Mouse (Mus musculus): ENCODE results near the gene Cck. TPM values are rescaled to one million over a fixed set of nuclear protein-coding genes. Genes with fewer than 3 reads are reported as not detected.
"Not testable (repeated sequence)": the region's sequence is repeated elsewhere in the genome, so short reads cannot be mapped to it uniquely, and the experiment has no call there.

Cck gene
- total RNA-seq, 2 experiments from 2014 or later: not detected

DNA sequence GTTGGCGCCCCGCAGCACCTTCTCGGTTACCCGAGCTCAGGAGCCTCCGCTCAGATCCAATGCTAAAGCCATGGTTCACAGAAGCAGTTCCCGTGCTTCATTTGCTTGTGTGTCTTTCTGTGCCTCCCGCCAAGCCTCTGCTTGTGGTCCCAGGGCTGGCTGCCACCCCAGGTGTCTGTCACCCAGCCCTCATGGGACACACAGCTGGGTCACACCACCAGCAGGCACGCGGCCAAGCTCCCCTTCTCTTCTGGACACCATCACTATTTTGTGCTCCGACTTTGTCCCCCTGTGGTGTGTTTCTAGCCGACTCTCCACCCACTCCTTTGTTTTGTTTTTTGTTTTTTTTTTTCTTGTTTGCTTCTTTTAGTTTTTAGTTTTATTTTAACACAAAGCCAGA is 28.0 kb downstream of the Cck start:
- intact Hi-C loops (cut with DNase I): no loop called here
- DNase-seq: peak in 1 of 2 experiments; percentile 26

DNA sequence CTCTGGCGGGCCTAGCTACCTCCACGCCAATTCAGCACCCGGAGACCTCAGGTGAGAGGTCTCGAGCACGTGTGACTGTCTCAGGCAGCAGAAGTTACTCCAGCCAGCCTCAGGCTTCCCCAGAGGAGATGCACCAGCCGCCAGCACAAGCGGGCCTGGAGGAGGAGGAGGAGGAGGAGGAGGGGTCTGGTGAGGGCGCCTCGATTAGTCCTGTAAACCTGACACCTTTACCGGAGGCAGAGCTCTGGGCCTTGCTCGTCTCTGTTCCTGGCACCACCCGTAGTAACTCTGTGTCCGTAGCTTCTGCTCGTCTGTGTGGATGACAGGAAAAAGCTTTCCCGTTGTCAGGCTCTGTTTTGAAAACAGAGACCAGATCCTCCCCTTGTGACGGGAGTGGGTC is 35.0 kb downstream of the Cck start:
- no peak for DNase-seq
- intact Hi-C loops (cut with DNase I): no loop called here

DNA sequence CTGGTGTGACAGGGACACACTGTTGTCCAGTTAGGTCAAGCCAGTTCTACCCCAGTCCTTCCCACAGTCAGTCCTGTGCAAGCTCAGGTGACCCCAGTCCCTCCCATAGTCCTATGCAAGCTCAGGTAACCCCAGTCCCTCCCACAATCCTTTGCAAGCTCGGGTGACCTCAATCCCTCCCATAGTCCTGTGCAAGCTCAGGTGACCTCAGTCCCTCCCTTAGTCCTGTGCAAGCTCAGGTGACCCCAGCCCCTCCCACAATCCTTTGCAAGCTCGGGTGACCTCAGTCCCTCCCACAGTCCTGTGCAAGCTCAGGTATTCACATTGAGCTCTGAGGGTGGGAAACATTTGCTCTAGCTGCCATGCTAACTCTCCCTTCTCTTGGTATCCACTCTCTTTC is 35.5 kb downstream of the Cck start:
- intact Hi-C loops (cut with DNase I): loop anchor here (5.0 kb wide), 2 partner anchors 183 to 208 kb away; partner anchors contain the start of gene Ulk4
- DNase-seq: no peak

DNA sequence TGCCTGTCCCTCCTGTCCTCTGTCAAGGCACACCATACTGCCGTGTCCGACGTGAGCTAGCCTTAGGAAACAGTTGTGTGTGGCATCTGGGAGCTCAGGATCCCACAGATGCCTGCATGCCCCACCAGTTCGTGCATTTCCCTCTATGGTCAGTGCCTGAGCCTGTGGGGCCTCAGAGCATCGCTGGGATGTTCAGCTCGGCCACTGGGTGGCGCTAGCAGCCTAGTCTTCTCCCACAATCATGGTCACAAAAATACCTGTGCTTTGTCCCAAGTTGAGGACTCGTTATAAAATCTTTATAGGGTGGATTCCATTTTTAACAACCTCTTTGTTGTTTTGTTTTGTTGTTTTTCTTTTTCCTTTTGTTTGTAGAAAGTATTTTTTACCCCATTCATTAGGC is 37.0 kb downstream of the Cck start:
- DNase-seq: peak; percentile 52 to 60
- intact Hi-C loops (cut with DNase I): loop anchor here (5.0 kb wide), 2 partner anchors 181 to 206 kb away; partner anchors contain the start of gene Ulk4

DNA sequence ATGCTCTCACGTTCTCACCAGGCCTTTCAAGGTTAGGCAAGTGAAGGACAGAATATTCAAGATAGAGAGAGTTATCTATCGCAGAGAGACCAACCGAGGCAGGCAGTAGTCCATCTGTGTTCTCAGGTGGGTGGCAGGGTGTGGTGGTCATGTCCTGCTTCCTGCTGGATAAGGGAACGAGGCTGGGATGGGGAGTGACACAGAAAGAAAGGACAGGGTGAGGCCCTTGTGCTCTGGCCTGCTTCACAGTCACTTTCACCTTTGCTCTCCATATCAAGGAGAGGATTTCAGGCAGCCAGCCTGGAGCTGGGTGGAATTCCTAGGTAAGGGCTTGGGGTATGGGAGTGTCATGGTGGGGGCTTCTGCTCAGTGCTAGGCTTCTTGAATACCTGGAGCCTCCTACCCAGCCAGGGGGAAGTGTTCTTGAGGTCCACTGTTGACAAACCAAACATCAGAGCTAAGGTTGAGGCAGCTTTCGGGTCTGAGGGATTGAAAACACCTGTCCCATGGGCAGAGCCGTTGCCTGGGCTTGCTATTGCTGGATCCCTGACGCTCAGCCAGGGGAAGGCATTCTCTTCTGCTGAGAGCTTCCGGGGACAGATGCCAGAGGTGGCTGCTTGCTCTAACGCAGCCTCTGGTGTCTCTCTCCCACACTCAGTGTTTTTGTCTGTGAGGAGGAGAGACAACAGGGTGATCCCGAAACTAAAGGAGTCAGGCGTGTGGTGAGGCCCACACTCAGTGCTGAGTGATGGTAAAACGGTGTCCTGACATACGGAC is 38.6 kb downstream of the Cck start:
- DNase-seq: peak in 1 of 2 experiments; percentile 31
- intact Hi-C loops (cut with DNase I): loop anchor here (5.0 kb wide), 2 partner anchors 180 to 205 kb away; partner anchors contain the start of gene Ulk4

DNA sequence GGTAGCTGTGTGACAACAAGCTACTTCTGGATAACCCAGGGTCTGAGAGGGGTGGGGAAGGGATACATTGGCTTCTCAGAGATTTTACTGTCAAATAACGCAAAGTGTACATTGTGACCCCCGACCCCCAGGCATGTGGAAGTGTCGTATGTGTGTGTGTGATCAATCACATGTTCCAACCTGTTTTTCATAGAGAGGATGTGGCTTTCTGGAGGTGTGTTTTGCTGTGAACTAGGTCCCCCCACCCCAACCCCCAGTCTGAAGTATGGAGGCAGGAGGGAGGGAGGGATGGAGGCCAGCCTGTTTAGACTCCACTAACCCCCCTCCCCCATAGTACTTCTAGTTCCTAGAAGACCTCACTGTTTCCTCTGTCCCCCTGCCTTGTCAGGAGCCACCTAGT is 40.6 kb downstream of the Cck start:
- DNase-seq: no peak
- intact Hi-C loops (cut with DNase I): loop anchor here (2.0 to 5.0 kb wide), 3 partner anchors 62 to 203 kb away; partner anchors contain the start of gene Ulk4

DNA sequence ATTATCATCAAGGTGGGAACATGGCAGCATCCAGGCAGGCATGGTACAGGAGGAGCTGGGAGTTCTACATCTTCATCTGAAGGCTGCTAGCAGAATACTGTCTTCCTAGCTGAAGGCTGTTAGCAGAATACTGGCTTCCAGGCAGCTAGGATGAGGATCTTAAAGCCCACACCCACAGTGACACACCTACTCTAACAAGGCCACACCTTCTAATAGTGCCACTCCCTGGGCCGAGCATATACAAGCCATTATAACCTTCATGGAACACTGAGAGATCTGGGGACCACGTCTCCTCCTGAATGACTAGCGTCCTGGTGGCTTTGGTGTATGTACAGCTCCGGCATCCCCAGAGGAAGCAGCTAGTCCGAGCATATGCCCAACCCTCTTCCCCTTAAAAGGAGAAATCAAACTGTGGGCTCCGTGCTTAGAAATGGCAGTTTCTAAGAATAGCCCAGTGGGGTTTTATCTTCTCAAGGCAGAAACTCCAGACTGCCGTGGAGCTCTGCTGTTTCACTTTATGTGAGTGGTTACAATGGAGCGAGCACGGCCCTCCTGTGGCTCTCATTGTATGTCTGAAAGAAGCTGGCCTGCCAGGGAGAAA is 43.1 kb downstream of the Cck start:
- intact Hi-C loops (cut with DNase I); DNase-seq: not testable (repeated sequence)

DNA sequence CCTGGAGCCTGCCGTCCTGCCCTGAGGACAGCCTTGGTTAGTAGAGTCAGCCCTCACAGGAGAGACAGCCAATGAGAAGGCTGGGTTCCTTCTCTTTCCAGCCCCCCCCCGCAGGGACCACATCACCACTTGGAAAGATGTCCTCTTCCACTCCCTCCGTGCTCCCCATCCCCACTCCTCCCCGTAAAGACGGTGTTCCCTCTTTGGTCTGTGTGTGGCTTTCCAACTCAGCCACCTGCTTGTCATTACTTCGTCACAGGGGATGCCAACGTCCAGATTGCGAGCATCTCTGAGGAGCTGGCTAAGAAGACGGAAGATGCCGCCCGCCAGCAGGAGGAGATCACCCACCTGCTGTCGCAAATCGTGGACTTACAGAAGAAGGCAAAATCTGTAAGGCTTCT is 49.1 kb downstream of the Cck start:
- intact Hi-C loops (cut with DNase I): no loop called here
- no peak for DNase-seq

DNA sequence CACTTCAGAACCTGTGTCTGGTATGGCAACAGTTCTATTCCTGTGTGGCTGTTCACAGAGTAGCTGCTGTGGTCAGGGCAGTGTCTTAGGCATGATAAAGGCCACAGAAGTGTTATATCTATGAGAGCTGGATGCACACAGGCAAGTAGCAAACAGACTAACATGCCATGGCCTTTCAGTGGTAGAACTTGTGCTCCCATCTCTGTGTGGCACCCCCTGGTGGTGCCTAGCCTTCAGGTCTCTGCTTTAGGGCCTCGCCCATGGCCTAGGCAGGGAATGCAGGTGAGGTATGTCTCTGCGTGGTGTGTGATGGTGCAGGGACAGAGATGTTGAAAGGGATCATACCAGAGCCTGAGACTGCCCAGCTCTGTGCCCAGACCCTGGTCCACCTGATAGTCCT is 50.1 kb downstream of the Cck start:
- intact Hi-C loops (cut with DNase I): no loop called here
- peak in 1 of 2 experiments; percentile 35 for DNase-seq

DNA sequence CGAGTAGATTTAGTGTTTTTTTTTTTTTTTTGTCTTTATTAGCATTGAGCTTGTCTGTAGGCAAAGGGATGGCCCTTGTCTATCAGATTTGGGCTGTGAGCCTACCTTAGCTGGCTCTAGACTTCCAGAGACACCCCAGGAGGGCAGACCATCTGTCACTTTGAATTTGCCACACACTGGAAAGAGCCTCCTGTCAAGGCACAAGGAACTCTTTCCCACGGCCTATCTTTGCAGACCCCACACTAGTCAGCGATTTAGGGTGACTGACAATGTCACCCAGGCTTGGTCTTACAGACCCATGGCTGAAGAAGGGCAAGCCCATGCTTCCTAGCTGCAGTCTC is 51.2 kb downstream of the Cck start:
- DNase-seq: no peak
- intact Hi-C loops (cut with DNase I): loop anchor here (5.0 kb wide), 2 partner anchors 57 to 157 kb away; no protein-coding TSS in a partner anchor

DNA sequence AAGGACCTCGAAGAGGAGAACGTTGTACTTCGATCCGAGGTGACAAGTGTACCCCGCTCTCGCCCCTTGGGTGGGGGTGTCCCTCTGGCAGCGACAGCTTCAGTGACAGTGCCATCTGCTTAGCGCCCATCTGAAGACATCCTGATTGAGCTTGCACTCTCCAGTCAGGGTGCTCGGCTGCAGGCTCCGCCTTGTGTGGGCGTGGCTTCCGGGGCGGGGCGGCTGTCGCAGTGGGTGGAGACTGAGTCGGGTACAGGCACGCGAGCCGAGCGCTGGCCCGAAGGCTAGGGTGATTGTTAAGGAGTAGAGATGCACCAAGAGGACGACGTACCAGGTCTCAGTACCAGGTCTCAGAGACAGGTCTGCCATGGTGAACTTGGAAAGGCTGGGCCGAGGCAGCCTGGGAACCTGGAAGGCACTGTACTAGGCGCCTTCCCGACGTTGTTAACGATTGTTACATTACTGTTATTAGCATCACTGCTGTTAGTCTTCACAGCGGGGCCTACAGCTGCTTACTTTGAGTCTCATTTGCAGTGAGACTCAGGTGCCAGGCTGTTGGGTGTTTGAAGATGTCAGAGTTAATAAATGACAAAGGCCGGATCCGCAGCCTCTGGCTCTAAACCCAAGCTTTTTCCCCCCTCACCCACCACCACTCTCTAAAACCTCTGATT is 51.7 kb downstream of the Cck start:
- DNase-seq: no peak
- intact Hi-C loops (cut with DNase I): loop anchor here (5.0 kb wide), 2 partner anchors 57 to 157 kb away; no protein-coding TSS in a partner anchor

DNA sequence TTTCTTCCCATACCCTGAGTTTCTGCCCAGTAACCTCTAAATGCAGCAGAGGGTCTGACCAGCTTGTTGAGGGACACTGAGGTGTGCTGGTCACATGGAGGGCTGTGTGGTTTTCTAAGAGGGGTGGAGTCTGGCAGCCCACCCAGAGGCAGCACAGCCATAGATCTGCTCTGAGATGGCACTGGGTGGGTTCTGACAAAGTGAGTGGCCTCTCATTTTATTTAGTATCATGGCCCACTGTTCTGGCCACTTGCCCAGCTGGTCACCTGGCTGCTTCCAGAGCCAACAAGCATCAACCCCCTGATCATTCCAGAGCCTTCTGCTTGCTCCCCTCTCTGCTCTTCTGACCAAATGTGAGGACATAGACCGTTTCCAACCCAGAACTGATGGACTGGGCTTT is 53.3 kb downstream of the Cck start:
- intact Hi-C loops (cut with DNase I): loop anchor here (5.0 kb wide), 2 partner anchors 55 to 155 kb away; no protein-coding TSS in a partner anchor
- no peak for DNase-seq

Other genes starting within 250 kb of the Cck start
- gene Ulk4, start 218.5 kb downstream of the Cck start, total RNA-seq (2021): under 1 TPM; 0.17 to 0.46 TPM
- gene Trak1, start 198.2 kb downstream of the Cck start, total RNA-seq (2021): 100 to 1,000 TPM; 305 to 315 TPM
- gene Lyzl4, start 146.4 kb upstream of the Cck start, total RNA-seq (2021): not detected
- 1 to 10 TPM; 1.1 to 3.9 TPM for gene Vipr1, start 147.0 kb upstream of the Cck start, total RNA-seq (2021)
- gene Sec22c, start 209.8 kb upstream of the Cck start, total RNA-seq (2021): 1 to 10 TPM; 5.5 to 6.1 TPM
- gene Ss18l2, start 214.6 kb upstream of the Cck start, total RNA-seq (2021): 100 to 1,000 TPM; 125 to 135 TPM
- 10 to 100 TPM; 33.0 to 33.7 TPM for gene Nktr, start 223.5 kb upstream of the Cck start, total RNA-seq (2021)

Data from heart, postnatal 36 days (tissue).